Mouse (Mus musculus): ENCODE measurements around the gene Scn1a. TPM values are rescaled to one million over a fixed set of nuclear protein-coding genes. Genes with fewer than 3 reads are reported as not detected.

The Scn1a gene
- polyA plus RNA-seq (2015; fragmentation: Nextera tagmentation; extraction: Ambion mirVana) = 0.05 and 0.08 TPM in 2 replicates

GRCm38 (mm10) chr2:66440711-66441110, at the start of gene Scn1a:
Gene Scn1a (minus strand): TSS chr2:66440840.

DNA sequence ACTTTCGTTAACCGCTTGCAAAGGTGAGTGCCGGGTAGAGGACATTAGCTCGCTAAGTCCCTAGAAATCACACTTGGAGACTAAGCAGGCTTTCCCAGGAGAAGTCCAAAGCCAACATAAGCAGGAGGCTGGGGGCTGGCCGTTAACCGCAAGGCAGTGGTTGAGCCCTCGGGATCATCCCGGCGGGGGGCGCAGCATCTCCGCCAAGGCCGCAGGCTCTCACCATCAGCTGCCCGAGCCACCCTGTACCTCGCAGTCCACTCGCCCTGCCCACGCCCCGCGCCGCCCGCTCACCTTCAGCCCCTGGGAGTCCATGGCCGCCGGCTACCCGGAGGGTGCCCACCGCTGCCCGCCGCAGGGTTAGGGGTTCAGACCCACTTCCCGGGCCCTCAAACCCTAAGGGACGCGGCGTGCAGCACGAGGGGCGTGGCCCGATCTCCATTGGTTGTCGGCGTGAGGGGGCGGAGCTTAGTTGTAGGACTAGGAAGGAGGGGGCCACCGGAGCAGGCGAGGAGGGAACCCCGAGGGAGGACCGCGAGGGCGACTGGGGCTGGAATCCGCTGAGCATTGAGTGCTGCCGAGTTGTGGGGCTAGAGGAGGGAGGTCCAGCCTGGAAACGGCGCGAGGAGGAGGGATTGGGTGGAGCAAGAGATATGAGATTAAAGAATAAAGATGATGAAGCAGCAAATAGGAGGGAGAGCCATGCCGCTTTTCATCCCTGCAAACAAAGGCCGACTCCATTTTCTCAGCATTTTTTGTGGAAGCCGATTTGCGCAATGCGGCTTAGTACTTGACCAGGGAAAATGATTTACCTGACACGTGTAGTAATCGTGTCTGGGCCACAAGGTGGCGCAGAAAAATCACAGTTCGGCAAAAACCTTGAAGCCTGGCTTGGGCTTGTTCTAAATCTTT, 184.2 kb downstream of the Scn1a start, which contains the start of gene Ttc21b:
Ttc21b (minus strand) TSS at position 398 of the 912 bp plus-strand sequence.

Other genes with a start within 250 kb of the Scn1a start
- gene Ttc21b, start 184.2 kb downstream of the Scn1a start, polyA plus RNA-seq (2015; fragmentation: Nextera tagmentation; extraction: Ambion mirVana) = 4.1 and 5.0 TPM in 2 replicates
- gene Scn9a, start 194.1 kb upstream of the Scn1a start, polyA plus RNA-seq (2015; fragmentation: Nextera tagmentation; extraction: Ambion mirVana) = 0.07 and 0.10 TPM in 2 replicates